Mouse (Mus musculus): Measurements from ENCODE around the gene Olfr231.

- TF ChIP-seq CTCF (IDR thresholded peaks at IDR 0.05; ENCODE audit: extremely low read depth, insufficient read depth, low read length), result no peak
- no peak for TF ChIP-seq POLR2A (IDR thresholded peaks at IDR 0.05; ENCODE audit: extremely low read depth, insufficient read depth, low read length)
Measured at GRCm38 (mm10) chr1:174131999-174132398, 11.0 kb upstream of the Olfr231 start.

All from cortical plate, adult 2 months (tissue).